Mouse (Mus musculus) megakaryocyte, embryonic 14.5 days (primary cell): Measurements from ENCODE around the gene Taok1. TPM values are rescaled to one million over a fixed set of nuclear protein-coding genes. Genes with fewer than 3 reads are reported as not detected.
"Not testable (repeated sequence)": the region's sequence is repeated elsewhere in the genome, so short reads cannot be mapped to it uniquely, and the experiment has no call there.

ENCODE experiments used
- H3K27me3 ChIP-seq: replicated peaks from 2 replicates; pipeline ENCODE3; 2012; ENCODE audit warnings: inconsistent platforms
- H3K36me3 ChIP-seq: replicated peaks from 2 replicates; pipeline ENCODE3; 2012; ENCODE audit warnings: low read length, inconsistent platforms, mixed read lengths
- H3K4me1 ChIP-seq: 2 replicates; pipeline ENCODE4 v1.6.1; 2012; ENCODE audit warnings: inconsistent platforms
- H3K4me3 ChIP-seq: replicated peaks from 2 replicates; pipeline ENCODE3; 2012; ENCODE audit warnings: moderate library complexity, mild to moderate bottlenecking, inconsistent platforms
- H3K9me3 ChIP-seq: 2 replicates; pipeline ENCODE4 v1.6.1; 2012; ENCODE audit warnings: inconsistent platforms
- FLI1 ChIP-seq: IDR thresholded peaks from 2 replicates; pipeline ENCODE4 v1.6.1; 2012; ENCODE audit warnings: low read length, inconsistent platforms, mixed read lengths
- GATA1 ChIP-seq: IDR thresholded peaks from 3 replicates; pipeline ENCODE4 v1.6.1; 2012; ENCODE audit warnings: mixed read lengths, low read length, inconsistent platforms, borderline replicate concordance
- polyA plus RNA-seq: library from polyadenylated mRNA; stranded (reverse); fragments of >175 nt; gene quantifications from 2 replicates; pipeline ENCODE4 v1.2.3, GENCODE M21; 2012; ENCODE audit warnings: low replicate concordance; ENCODE audit not compliant: insufficient read depth

The Taok1 gene
- polyA plus RNA-seq, 1 experiment = 1.2 TPM

- no peak for TF ChIP-seq FLI1
- Histone ChIP-seq H3K9me3 (no peaks in the 10 kb centered on the region), H3K4me1 (peaks cover 25% of the 10 kb centered on the region; the same call in 1 of the 2 replicates), H3K27me3 (no peaks in the 10 kb centered on the region), H3K36me3 (peaks cover 76% of the 10 kb centered on the region), H3K4me3 (no peak overlapping the region)
These were observed 22.4 kb downstream of the Taok1 start for GRCm38 (mm10) chr11:77585201-77585600.

- H3K27me3 ChIP-seq = no peaks in the 10 kb centered on the region
- H3K4me3 ChIP-seq = no peak overlapping the region
- no peaks in the 10 kb centered on the region for H3K9me3 ChIP-seq
- TF ChIP-seq GATA1 = no peak
- TF ChIP-seq FLI1 = no peak
- H3K36me3 ChIP-seq = peaks cover 89% of the 10 kb centered on the region
- no peaks in the 10 kb centered on the region for H3K4me1 ChIP-seq
These were observed 62.4 kb downstream of the Taok1 start for GRCm38 (mm10) chr11:77545261-77545660.

- H3K4me1 ChIP-seq = no peaks in the 10 kb centered on the region; the same call in 1 of the 2 replicates
- H3K36me3 ChIP-seq = peaks cover 76% of the 10 kb centered on the region
- H3K9me3 ChIP-seq = no peaks in the 10 kb centered on the region
- H3K27me3 ChIP-seq = no peaks in the 10 kb centered on the region
- TF ChIP-seq FLI1 (no peak), GATA1 (no peak)
- no peak overlapping the region for H3K4me3 ChIP-seq
These were observed 75.3 kb downstream of the Taok1 start for GRCm38 (mm10) chr11:77532202-77532846.

- Histone ChIP-seq H3K4me3 (no peak overlapping the region), H3K27me3 (no peaks in the 10 kb centered on the region), H3K4me1 (peaks cover 5% of the 10 kb centered on the region), H3K9me3 (no peaks in the 10 kb centered on the region), H3K36me3 (peaks cover 64% of the 10 kb centered on the region)
- TF ChIP-seq FLI1 (no peak), GATA1 (no peak)
These were observed 76.8 kb downstream of the Taok1 start for GRCm38 (mm10) chr11:77530862-77531261.

GRCm38 (mm10) chr11:77529644-77530043 lies 78.0 kb downstream of the Taok1 start:
- Histone ChIP-seq H3K9me3 (no peaks in the 10 kb centered on the region), H3K4me3 (no peak overlapping the region), H3K4me1 (peaks cover 8% of the 10 kb centered on the region), H3K36me3 (peaks cover 52% of the 10 kb centered on the region), H3K27me3 (no peaks in the 10 kb centered on the region)
- TF ChIP-seq GATA1 = no peak
- TF ChIP-seq FLI1 = no peak

GRCm38 (mm10) chr11:77528420-77528819 lies 79.2 kb downstream of the Taok1 start:
- H3K9me3 ChIP-seq, H3K4me1 ChIP-seq, H3K4me3 ChIP-seq, H3K27me3 ChIP-seq: not testable (repeated sequence)
- H3K36me3 ChIP-seq = peaks cover 40% of the 10 kb centered on the region

- no peaks in the 10 kb centered on the region for H3K9me3 ChIP-seq
These were observed 81.7 kb downstream of the Taok1 start for GRCm38 (mm10) chr11:77525804-77526486.

GRCm38 (mm10) chr11:77520601-77521529 lies 86.8 kb downstream of the Taok1 start:
- TF ChIP-seq GATA1 (no peak), FLI1 (no peak)
- Histone ChIP-seq H3K9me3 (no peaks in the 10 kb centered on the region), H3K4me1 (peaks cover 72% of the 10 kb centered on the region), H3K4me3 (peak overlapping the region; percentile 68), H3K27me3 (peaks cover 7% of the 10 kb centered on the region), H3K36me3 (peaks cover 10% of the 10 kb centered on the region)

More at GRCm38 (mm10) chr11:77525804-77526486, 81.7 kb downstream of the Taok1 start:
- Histone ChIP-seq H3K4me3 (peak overlapping the region; percentile 17), H3K36me3 (peaks cover 17% of the 10 kb centered on the region), H3K27me3 (no peaks in the 10 kb centered on the region), H3K4me1 (peaks cover 27% of the 10 kb centered on the region)
- no peak for TF ChIP-seq FLI1
- TF ChIP-seq GATA1 = no peak

GRCm38 (mm10) chr11:77519043-77519442 lies 88.6 kb downstream of the Taok1 start, which contains the start of gene Gm10392:
Gm10392 (minus strand) TSS chr11:77519198.
- Histone ChIP-seq H3K9me3 (no peaks in the 10 kb centered on the region), H3K36me3 (peaks cover 10% of the 10 kb centered on the region), H3K27me3 (peaks cover 22% of the 10 kb centered on the region), H3K4me3 (peak within 1 kb of the TSS; percentile 85), H3K4me1 (peaks cover 88% of the 10 kb centered on the region)
- TF ChIP-seq GATA1 (peak; percentile 73; the same call in 1 of the 3 replicates), FLI1 (peak; percentile 58; the same call in 1 of the 2 replicates)
